Mouse (Mus musculus): ENCODE data around the gene Ube2o.

Ube2o gene

DNA sequence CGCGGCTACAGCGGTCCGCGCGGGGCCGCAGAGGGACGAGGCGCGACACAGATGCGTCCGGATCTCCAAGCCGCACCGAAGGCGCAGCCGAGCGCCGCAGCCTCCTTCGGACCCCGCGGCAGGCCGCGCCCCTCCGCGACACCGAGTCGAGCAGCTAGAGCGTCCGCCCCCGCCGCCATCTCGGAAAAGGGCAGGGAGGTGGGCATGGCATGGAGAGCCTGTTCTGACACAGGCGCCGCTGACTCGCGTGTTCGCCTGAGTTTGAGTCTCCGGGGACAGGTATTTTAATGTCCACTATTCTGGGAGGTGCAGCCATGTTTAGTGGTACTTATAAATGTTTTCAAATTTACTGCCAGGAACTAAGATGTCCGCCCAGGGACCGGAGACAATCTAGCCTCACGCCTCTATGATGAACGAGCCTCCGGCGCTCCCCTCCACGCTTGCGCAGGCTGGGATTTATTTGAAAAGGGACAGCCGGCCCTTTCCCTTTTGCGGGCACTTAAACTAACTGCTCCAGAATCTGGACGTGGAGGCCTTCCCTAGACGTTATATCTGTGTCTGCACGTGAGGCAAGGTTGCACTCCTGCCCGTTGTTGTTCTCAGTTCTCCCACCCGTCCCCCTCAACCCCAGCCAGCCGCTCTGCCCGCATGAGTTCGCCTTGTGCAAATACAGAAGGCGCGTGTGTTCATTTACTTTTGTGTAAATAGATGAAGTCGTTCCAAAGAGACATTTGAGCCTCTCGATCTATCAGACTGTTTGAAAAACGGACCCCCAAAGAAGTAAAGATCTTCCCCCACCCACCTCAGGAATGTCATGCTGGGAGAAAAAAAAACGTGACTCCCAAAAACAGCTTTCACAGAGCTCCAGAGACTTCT is 90.8 kb downstream of the Ube2o start:
- peak; percentile 81 for DNase-seq (ENCODE audit: extremely low spot score, low read depth, low spot score)

- no peak for DNase-seq (ENCODE audit: extremely low spot score, low read depth, low spot score)
These were observed 91.4 kb downstream of the Ube2o start for GRCm38 (mm10) chr11:116489771-116490231.

DNA sequence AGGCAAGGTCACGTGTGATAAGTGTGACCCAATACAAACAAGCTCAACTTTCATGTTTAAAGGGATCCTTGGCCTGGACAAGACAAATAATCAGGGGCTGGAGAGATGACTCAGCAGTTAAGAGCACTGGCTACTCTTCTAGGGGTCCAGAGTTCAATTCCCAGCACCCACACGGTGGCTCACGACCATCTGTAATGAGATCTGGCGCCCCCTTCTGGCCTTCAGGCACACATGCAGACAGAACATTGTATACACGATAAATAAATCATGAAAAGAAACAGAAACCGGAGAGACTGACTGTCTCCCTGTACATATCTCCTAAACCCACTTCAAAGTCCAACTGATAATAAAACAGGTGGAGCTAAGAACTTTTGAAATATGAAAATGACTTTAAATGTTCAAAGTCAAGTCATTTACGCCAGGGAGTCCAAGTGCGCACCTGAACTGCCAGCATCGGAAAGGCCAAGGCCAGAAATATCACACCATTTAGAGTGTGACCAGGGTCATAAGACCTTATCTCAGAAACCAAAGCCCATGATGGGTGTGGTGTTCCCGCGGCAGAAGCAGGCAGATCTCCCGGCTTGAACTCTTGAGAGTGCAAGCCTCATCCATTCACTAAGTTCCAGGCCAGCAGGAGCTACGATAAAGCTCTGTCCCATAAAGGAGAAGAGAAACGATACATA is 92.4 kb downstream of the Ube2o start:
- DNase-seq (ENCODE audit: extremely low spot score, low read depth, low spot score), result no peak

GRCm38 (mm10) chr11:116488207-116488606 is 93.0 kb downstream of the Ube2o start:
- DNase-seq (ENCODE audit: extremely low spot score, low read depth, low spot score), result no peak

All from hindlimb bud, embryonic 11.5 days (tissue).